Comparison of ENCODE assay signal across 16 mouse cellular contexts in genomic region chr11:89693686-89694085, GRCm38 (mm10).
"Had no signal": no experiment of that assay in that cellular context is flagged by ENCODE, and none has a peak within 500 bp of the region (broad histone marks: within the 10 kb centered on the region; RNA-seq: fewer than 3 reads in every experiment).

No protein-coding gene starts in this region.

- H3K27me3 ChIP-seq: stomach, embryonic 15.5 days had no signal

- H3K4me1 ChIP-seq: stomach, embryonic 15.5 days had no signal

- H3K9ac ChIP-seq: neural tube, embryonic 13.5 days; neural tube, embryonic 15.5 days; stomach, embryonic 15.5 days had no signal

- H3K27ac ChIP-seq: neural tube, embryonic 13.5 days; neural tube, embryonic 15.5 days; stomach, embryonic 15.5 days; stomach, postnatal 0 days had no signal

- H3K9me3 ChIP-seq: neural tube, embryonic 13.5 days; neural tube, embryonic 15.5 days; stomach, embryonic 15.5 days had no signal

- H3K36me3 ChIP-seq: neural tube, embryonic 13.5 days; neural tube, embryonic 15.5 days; stomach, embryonic 15.5 days had no signal

- H3K4me3 ChIP-seq: neural tube, embryonic 13.5 days; neural tube, embryonic 15.5 days; stomach, embryonic 15.5 days had no signal

- DNase-seq: retina, postnatal 1 day; right cerebral cortex, adult 18-20 months; right cerebral cortex, postnatal 14 days; right cerebral cortex, postnatal 25 days; right cerebral cortex, postnatal 4 days; spleen, adult 18-20 months; thymus, adult 18-20 months; thymus, adult 2 months; thymus, postnatal 14 days; thymus, postnatal 25 days; thymus, postnatal 36 days; thymus, postnatal 4 days had no signal
